Mouse (Mus musculus) spleen, adult 18-20 months (tissue): ENCODE data around the gene Hormad2.

Experiments
- DNase-seq, 2 experiments: peaks; one replicate each; pipeline ENCODE4 v3.0.0; 2022; ENCODE audit warnings: mixed read lengths in 2 of 2

Hormad2 gene

DNA sequence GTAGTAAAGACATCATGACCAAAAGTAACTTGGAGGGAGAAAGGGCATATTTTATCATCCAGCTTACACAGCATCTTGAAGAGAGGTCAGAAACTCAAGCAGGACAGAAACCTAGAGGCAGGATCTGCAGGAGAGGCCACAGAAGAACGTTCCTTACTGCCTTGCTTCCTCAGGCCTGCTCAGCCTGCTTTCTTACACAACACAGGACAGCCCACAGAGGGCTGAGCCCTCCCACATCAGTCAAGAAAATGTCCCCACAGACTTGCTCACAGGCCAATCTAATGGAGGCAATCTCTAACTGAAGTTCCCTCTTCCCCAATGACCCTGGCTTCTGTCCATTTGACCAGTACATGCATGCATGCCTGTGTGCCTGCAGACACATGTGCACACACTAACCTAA, 1.4 kb upstream of the Hormad2 start:
- no peak for DNase-seq

GRCm38 (mm10) chr11:4438211-4438610, 2.7 kb downstream of the Hormad2 start:
- no peak for DNase-seq

DNA sequence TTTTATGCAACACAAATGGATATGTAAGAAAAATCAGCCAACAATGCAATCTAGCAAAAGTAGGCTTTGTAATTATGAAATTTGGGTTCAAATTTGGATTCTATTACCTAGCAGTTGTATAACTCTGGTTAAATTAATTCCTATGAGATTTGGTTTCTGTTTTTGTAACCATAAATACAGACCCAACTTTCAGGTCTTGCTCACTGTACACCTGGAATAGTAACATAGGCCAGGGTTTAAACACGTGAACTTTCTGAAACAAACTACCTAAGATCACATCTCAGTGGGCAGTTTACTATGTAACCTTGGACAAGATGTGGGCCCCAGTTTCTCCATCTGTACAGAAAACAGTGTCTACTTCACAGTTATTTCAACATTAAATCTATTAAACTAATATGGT, 3.6 kb downstream of the Hormad2 start:
- DNase-seq = no peak

GRCm38 (mm10) chr11:4436631-4437030, 4.3 kb downstream of the Hormad2 start:
- DNase-seq = no peak

- DNase-seq = no peak
Measured at GRCm38 (mm10) chr11:4434461-4434860, 6.4 kb downstream of the Hormad2 start.

DNA sequence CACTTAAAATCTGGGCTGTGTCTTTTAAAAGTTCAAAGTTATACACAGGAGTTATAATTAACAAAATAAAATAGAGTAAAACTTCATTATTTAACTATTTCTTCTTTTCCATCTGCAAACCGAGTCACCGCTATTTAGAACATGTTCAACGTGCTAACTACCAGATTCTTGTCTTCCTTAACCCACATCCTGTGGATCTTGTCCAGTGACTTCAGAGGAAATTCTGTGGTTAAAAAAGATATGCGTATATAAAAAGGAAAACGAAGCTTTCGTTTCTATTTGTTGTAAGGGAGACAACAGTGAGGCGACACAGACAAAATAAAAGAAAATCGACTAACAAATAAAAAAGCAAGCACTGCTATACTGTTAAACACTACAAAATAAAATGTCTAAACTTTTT, 17.1 kb downstream of the Hormad2 start:
- DNase-seq = no peak

DNA sequence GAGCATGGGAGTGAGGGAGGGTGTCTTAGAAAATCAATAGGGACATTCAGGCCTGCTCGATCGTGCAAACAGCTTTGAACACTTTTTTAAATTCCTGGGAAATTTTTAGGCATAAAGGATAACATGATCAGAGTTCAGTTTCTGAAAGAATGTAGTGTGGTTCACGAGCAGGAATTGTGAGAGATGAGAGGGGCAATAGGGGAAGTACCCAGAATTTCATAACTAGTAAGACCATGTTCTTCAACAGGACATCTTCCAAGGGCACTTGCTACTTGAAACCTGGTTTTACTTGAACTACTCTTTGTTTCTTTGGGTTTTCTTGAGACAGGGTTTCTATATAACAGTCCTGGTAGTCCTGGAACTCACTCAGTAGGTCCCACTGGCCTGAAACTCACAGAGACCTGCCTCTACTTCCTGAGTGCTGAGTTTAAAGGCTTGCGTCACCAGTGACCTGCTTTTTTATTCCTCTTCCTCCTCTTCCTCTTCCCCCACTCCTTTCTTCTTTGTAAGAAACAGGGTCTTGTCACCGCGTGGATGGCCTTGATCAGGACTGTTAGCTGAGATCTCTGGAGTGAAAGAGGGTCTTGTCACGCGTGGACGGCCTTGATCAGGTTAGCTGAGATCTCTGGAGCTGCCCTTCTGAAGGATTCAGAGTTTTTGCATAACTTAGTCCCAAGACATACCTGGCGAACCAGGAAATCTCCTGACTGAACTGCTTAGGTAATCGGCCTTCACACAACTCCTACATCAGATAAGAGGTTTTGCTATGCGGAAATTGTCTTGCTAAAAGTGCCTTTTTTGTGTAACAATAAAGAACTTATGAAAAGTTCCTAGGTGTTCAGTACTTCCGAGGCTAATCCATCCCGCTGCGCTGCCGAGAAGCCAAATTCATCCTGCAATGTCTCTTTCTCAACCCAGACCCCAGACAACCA, 18.1 kb downstream of the Hormad2 start:
- no peak for DNase-seq

DNA sequence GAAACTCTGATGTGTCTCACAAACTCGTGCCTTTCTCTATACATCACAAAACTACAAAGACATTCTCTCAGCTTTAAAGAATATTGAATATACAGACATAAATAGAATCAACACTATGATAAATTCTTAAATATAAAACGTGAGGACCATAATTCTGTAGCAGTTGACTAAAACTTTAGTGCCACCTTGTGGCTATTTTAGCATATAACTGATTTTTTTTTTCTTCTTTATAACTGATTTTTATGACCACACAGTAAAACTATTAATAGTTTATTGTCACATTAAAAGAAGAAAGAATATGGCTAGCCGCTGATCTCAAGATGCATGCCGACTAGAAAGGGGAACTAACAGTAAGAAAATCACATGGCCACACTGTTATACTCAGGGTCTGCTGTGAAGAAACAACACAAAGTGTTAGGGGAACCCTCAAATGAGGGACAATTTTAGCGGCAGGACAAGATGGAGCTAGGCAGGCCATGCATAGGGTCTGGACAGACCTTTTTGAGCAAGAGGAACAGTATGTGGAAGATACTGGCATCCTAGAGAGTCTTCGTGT, 18.9 kb downstream of the Hormad2 start:
- no peak for DNase-seq

DNA sequence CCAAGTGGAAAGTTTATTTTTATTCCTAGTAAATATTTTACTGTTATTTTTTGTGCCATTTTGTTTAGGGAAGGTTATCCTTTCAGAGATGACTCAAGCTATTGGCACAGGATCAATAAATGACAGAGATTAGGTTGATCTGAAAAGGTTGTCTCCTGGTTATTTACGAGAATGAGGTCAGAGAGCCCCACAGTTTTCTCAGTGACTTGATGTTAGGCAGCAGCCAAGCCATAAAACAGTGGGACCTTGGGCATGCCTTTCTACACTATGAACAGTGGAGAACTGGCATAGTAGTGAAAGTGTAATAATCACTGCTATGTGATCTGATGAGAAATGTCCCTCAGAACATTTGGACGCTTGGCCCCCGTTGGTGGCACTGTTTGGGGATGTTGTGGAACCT, 22.9 kb downstream of the Hormad2 start:
- no peak for DNase-seq

GRCm38 (mm10) chr11:4412294-4412693, 28.6 kb downstream of the Hormad2 start:
- no peak for DNase-seq

DNA sequence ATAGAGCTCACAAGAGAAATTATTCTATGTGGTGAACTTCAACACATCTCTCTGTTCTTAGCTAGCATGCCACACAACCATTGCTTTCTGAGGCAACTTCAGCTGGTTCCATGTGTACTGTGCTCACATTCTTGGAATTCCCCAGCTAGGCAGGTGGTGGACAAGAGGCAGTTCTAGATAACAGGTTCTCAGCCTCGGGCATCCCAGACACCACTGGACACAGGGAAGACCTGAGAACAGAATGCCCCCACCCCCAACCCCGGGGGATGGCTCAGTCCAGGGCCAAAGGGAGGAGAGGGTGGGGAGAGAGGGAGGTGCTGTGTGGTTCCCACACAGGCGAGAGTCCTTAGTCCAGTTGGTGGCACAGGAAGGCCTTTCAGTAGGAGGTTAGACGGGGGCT, 36.6 kb downstream of the Hormad2 start:
- DNase-seq = no peak

DNA sequence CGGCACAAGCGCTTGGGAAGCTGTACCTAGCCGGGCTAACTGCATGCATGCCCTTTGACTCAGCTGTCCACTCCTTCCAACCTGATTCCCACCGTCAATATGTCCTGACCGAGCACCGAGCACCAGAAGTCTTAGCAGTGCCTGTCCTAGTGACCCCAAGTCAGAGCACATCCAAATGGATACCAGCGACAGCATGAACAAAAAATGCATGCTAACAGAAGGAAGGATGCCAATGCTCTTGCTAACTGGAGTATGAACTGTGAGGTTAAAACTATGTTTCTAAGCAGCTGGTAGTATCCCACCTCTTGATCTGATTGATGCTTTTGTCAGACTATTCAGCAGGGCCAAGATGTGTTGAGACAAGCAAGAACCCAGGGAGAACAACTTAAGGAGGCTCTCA, 37.5 kb downstream of the Hormad2 start:
- DNase-seq = no peak

DNA sequence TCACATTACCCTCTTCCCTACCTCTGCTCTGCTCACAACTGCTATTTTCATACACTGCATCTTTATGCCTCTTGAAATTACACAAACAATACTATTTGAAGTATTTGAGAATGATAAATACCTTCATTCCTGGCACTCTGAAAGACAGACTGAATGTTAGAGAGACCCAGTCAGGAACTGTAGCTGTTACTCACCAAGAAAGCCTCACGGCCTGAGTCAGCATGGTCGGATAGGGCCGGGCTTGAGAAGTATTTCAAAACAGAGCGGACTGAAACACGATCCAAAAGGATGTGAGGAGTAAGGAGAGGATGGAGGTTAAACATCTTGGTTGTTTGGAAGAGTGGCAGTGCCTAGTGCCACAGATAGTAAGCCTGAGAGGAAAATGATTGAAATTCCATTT, 39.7 kb downstream of the Hormad2 start:
- no peak for DNase-seq

- DNase-seq = no peak
Measured at GRCm38 (mm10) chr11:4394226-4394625, 46.7 kb downstream of the Hormad2 start.

DNA sequence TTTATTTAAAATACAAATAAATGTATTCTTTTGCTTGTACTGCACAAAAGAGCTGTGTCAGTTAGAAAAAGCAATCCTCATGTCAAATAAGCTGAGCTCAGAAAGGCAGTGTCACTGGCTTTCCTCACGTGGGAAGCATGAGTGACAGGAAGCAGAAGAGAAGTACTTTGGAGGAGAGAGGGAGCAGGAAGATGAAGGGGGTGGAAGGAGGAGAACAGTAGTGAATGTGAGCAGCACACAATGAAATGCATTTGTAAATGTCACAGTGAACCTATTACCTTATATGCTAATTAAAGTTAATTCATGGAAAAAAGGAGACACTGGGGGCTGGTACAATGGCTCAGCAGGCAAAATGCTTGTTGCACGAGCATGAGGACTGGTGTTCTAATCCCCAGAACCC, 52.9 kb downstream of the Hormad2 start:
- no peak for DNase-seq

GRCm38 (mm10) chr11:4382321-4382720, 58.6 kb downstream of the Hormad2 start:
- no peak for DNase-seq

DNA sequence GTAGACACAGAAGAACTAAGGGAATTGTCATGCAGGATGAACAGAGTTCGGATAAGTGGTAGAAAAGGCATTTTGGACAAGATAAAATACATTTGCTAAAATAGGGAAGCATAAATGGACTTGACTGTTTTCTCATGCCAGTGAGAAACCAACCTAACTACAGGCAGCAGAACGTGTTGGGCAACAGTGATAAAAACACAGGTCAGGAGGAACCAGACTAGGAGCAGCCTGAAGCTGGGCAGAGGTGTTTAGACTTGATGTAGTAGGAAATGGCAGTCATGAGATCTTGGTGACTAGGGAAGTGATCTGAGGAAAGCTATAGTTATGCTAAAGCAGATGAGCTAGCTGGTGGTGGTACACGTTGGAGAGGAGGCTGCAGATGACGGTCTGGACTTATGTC, 61.0 kb downstream of the Hormad2 start:
- DNase-seq = no peak

GRCm38 (mm10) chr11:4366389-4366788, 74.5 kb downstream of the Hormad2 start:
- no peak for DNase-seq

DNA sequence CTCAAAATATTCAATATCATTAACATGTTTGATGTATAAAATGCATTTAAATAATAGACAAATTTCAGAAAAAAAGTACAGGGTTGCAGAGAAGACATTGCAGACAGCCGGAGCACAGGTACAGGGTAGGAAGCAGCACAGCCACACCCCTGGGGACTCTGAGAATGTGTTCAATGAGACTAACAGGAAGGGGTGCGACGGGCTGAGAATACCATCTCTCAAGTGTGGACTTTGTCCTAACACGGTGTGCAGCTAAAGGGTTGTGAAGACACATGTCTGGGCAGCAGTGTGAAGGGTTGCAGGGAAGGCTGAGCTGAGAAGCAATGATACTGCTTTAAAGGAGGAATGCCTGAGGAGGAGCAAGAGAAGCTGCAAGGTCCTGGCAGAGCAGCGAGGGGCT, 85.5 kb downstream of the Hormad2 start:
- DNase-seq = no peak

- no peak for DNase-seq
Measured at GRCm38 (mm10) chr11:4352637-4353036, 88.3 kb downstream of the Hormad2 start.

DNA sequence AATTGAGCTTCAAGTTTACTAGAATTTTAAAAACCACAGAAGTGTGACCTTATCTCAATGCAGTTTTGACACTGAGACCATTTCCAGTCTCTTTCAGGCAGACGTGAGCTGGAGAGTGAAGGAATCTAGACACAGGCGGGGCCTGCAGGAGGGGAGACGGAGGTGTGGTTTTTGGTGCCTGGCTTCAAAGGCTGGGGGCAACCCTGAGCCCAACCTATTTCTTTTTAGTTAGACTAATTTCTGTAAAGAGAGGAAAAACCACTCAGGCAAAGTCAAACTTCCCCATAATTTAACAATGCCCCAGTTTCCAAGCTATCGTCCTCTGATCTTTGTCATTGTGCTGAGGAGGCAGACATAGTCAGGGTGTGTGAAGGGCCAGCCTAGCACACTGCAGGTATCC, 97.0 kb downstream of the Hormad2 start:
- DNase-seq = no peak

- no peak for DNase-seq
Measured at GRCm38 (mm10) chr11:4342027-4342426, 98.9 kb downstream of the Hormad2 start.

DNA sequence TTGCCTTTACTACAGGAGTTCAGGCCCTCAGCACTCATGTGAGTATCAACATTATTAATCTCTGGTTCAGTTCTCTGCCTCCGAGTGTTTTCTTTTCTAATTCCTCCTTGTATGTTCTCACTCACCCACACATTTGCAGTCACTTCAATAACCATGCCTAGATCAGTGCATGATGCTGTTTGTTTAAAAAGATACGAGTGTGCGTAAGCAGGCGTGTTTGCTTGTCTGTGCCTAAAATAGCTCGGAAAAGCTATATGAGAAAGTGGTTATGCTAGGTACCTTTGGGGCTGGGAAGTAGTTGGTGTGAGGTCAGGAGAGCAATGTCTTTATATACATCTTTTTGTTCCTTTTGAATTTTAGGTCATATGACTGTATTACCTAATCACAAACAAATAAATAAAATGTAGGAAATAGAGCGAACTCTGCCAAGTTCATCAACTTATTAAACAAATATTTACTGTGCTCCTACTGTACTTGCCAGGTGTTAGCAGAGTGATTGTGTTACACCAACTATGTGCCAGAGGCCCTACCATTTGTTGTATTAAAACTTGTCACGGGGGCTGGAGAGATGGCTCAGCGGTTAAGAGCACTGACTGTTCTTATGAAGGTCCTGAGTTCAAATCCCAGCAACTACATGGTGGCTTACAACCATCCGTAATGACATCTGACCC, 100.7 kb downstream of the Hormad2 start:
- DNase-seq = no peak

DNA sequence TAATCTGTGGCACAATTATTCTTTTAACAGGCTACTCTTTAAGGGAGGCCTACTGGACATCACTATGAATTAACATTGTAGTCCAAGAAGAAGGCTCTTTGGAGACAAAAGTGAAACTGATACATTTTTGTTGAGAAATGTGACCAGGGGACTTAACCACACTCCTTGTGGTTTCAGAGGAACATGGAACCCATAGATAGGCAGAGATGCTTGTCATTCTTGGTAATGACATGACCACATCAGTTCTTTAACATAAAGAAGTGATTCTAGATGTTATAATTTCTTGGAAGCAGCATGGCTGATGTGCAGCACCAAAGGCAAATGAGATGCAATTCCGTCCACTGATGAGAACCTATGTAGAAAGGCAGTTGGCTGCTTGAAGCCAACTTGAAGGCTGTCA, 101.6 kb downstream of the Hormad2 start:
- DNase-seq = no peak
